Mouse (Mus musculus): ENCODE measurements at regions not wholly inside any gene's neighbourhood (a gene's known extent, or its start where the extent isn't known, plus 50 kb on each side); places are given as distances from the start of the nearest gene placed in this dataset.

DNA sequence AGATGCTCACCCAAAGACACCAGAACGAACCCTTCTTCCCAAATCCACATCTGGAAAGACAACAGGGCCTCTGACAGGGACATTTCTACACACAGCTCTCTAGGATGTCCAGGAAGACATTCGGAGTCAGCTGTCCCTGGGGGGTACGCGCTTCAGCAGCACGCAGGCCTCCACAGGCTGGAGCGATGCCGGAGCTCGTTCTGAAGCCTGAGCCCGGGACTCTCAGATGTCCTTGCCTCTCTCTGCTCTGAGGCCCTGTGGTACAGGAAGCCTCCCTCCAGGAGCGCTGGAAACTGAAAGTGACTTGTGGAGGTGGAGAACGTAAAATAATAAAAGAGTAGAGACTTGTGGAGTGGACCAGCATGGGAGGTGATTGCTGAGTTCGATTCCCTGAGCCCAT is 116.8 kb upstream of the 1700021F07Rik start:
- 75% methylated on average over 12 of the region's 12 CpGs for WGBS
- H3K4me2 ChIP-seq (replicated peaks; ENCODE audit: low read depth, low read length), result no peak overlapping the region

GRCm38 (mm10) chr2:173406344-173407094 is 115.9 kb upstream of the 1700021F07Rik start:
- Histone ChIP-seq H3K4me1 (ENCODE audit: control insufficient read depth, insufficient read depth, low read length) (peaks cover 21% of the 10 kb centered on the region), H3K27me3 (ENCODE audit: control insufficient read depth, insufficient read depth, low read length) (no peaks in the 10 kb centered on the region), H3K9me3 (ENCODE audit: control insufficient read depth, low read length) (no peaks in the 10 kb centered on the region), H3K4me3 (ENCODE audit: low read length) (no peak overlapping the region), H3K4me2 (replicated peaks; ENCODE audit: low read depth, low read length) (no peak overlapping the region), H3K36me3 (ENCODE audit: control insufficient read depth, insufficient read depth, low read length) (no peaks in the 10 kb centered on the region), H3K27ac (ENCODE audit: low read depth, low read length) (no peak overlapping the region), H3K9ac (ENCODE audit: low read depth, low read length) (no peak overlapping the region)
- 18% methylated on average over 13 of the region's 13 CpGs for WGBS
- ATAC-seq (ENCODE audit: low FRiP score, low TSS enrichment), result peak; percentile 68

More for the DNA sequence above, 116.8 kb upstream of the 1700021F07Rik start:
- H3K27me3 ChIP-seq (ENCODE audit: control insufficient read depth, insufficient read depth, low read length), result no peaks in the 10 kb centered on the region
- H3K9ac ChIP-seq (ENCODE audit: low read depth, low read length), result no peak overlapping the region
- peaks cover 21% of the 10 kb centered on the region for H3K4me1 ChIP-seq (ENCODE audit: control insufficient read depth, insufficient read depth, low read length)
- no peak for ATAC-seq (ENCODE audit: low FRiP score, low TSS enrichment)
- no peak overlapping the region for H3K4me3 ChIP-seq (ENCODE audit: low read length)
- no peak overlapping the region for H3K27ac ChIP-seq (ENCODE audit: low read depth, low read length)
- no peaks in the 10 kb centered on the region for H3K9me3 ChIP-seq (ENCODE audit: control insufficient read depth, low read length)
- H3K36me3 ChIP-seq (ENCODE audit: control insufficient read depth, insufficient read depth, low read length), result no peaks in the 10 kb centered on the region

GRCm38 (mm10) chr2:173407133-173407532 is 115.3 kb upstream of the 1700021F07Rik start:
- no peak overlapping the region for H3K4me2 ChIP-seq (replicated peaks; ENCODE audit: low read depth, low read length)

DNA sequence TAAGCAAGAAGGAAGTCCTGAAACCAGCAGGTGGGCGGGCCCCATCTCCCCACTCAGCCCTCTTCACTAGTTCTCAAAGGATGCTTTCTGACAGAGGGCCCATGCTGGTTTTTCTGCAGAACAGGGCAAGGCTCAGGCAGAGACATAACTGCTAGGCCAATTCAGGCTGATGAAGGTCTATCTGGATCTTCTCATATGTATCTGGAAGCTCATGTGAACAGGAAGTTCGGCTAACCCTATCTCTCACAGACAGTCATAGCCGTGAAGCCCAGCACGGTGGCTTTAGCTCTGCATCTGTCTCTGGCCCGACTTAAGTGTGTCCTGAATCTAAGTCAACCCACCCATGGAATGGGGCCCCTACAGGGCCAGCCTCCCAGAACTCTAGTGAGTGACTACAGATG is 113.7 kb upstream of the 1700021F07Rik start:
- no peaks in the 10 kb centered on the region for H3K27me3 ChIP-seq (ENCODE audit: control insufficient read depth, insufficient read depth, low read length)
- no peak for ATAC-seq (ENCODE audit: low FRiP score, low TSS enrichment)
- WGBS, result 81% methylated on average over 5 of the region's 5 CpGs
- no peak overlapping the region for H3K4me2 ChIP-seq (replicated peaks; ENCODE audit: low read depth, low read length)
- no peaks in the 10 kb centered on the region for H3K36me3 ChIP-seq (ENCODE audit: control insufficient read depth, insufficient read depth, low read length)
- no peak overlapping the region for H3K4me3 ChIP-seq (ENCODE audit: low read length)
- H3K4me1 ChIP-seq (ENCODE audit: control insufficient read depth, insufficient read depth, low read length), result peaks cover 24% of the 10 kb centered on the region
- no peaks in the 10 kb centered on the region for H3K9me3 ChIP-seq (ENCODE audit: control insufficient read depth, low read length)
- H3K27ac ChIP-seq (ENCODE audit: low read depth, low read length), result no peak overlapping the region
- H3K9ac ChIP-seq (ENCODE audit: low read depth, low read length), result no peak overlapping the region

More at GRCm38 (mm10) chr2:173407133-173407532, 115.3 kb upstream of the 1700021F07Rik start:
- Histone ChIP-seq H3K4me1 (ENCODE audit: control insufficient read depth, insufficient read depth, low read length) (peaks cover 21% of the 10 kb centered on the region), H3K9ac (ENCODE audit: low read depth, low read length) (no peak overlapping the region), H3K27me3 (ENCODE audit: control insufficient read depth, insufficient read depth, low read length) (no peaks in the 10 kb centered on the region), H3K27ac (ENCODE audit: low read depth, low read length) (no peak overlapping the region), H3K4me3 (ENCODE audit: low read length) (no peak overlapping the region), H3K9me3 (ENCODE audit: control insufficient read depth, low read length) (no peaks in the 10 kb centered on the region), H3K36me3 (ENCODE audit: control insufficient read depth, insufficient read depth, low read length) (no peaks in the 10 kb centered on the region)
- 60% methylated on average over 3 of the region's 3 CpGs for WGBS
- ATAC-seq (ENCODE audit: low FRiP score, low TSS enrichment), result peak; percentile 59; the same call in 1 of the 2 replicates

DNA sequence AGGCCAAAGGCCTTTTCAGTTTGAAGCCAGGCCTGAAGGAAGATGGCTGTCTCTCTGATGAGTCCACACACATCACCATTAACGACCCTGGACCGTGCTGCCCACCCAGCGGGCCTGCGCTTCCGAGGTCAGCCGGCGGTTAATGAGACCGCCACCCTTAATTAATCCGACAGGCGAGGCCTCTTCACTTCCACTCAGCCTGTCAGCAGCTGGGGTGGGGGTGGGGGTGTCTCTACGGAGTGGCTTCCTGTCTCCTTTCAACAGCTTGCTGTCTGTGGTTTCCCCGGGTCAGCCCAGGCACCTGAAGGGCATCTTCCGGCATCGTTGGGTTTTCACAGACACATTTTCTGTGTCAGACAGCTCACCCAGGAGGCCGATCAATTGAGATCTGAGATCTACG is 113.0 kb upstream of the 1700021F07Rik start:
- WGBS, result 22% methylated on average over 16 of the region's 16 CpGs
- no peak overlapping the region for H3K27ac ChIP-seq (ENCODE audit: low read depth, low read length)

DNA sequence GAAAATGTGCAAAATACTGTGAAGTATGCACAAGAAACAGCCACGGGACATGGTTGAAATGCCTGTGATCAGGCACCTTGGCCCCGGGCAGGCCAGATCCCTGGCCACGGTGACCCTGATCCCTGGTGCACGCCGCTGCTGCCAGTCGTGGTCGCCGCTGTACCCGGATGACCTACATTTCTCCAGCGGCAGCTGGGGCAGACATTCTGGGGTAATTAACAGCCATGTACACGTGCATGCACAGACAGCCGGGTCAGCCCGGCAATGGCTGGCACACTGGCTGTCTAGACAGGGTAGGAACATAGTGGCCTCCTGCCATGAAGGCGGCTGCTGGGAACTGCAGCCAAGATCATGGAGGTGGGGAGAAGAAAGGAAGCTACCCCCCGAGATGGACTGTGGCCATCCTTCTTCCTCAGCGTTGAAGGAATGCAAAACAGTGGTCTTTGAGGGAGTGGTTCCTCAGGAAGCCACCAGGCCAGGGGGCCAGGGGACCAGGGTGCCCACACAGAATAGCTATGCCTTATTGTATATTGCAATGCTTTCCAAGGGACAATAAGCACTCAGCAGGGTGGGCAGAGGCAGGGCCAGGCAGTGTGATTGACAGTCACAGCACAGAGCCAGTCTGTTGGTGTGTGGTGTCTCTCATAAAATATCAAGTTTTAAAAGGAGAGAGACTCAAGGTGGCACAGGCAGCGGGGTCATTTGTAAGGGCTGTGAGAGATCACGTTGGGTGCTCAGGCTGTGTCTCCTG is 108.3 kb upstream of the 1700021F07Rik start:
- no peak overlapping the region for H3K27ac ChIP-seq (ENCODE audit: low read depth, low read length)

More for the DNA sequence above, 113.0 kb upstream of the 1700021F07Rik start:
- Histone ChIP-seq H3K4me2 (replicated peaks; ENCODE audit: low read depth, low read length) (no peak overlapping the region), H3K4me1 (ENCODE audit: control insufficient read depth, insufficient read depth, low read length) (peaks cover 30% of the 10 kb centered on the region), H3K9ac (ENCODE audit: low read depth, low read length) (no peak overlapping the region), H3K27me3 (ENCODE audit: control insufficient read depth, insufficient read depth, low read length) (no peaks in the 10 kb centered on the region), H3K9me3 (ENCODE audit: control insufficient read depth, low read length) (no peaks in the 10 kb centered on the region), H3K4me3 (ENCODE audit: low read length) (no peak overlapping the region), H3K36me3 (ENCODE audit: control insufficient read depth, insufficient read depth, low read length) (no peaks in the 10 kb centered on the region)
- ATAC-seq (ENCODE audit: low FRiP score, low TSS enrichment), result peak; percentile 45

GRCm38 (mm10) chr2:173415429-173415828 is 107.0 kb upstream of the 1700021F07Rik start:
- no peak overlapping the region for H3K4me3 ChIP-seq (ENCODE audit: low read length)
- no peak overlapping the region for H3K27ac ChIP-seq (ENCODE audit: low read depth, low read length)
- peaks cover 15% of the 10 kb centered on the region for H3K4me1 ChIP-seq (ENCODE audit: control insufficient read depth, insufficient read depth, low read length)
- WGBS, result 81% methylated on average over 7 of the region's 7 CpGs
- H3K27me3 ChIP-seq (ENCODE audit: control insufficient read depth, insufficient read depth, low read length), result no peaks in the 10 kb centered on the region
- no peak for ATAC-seq (ENCODE audit: low FRiP score, low TSS enrichment)
- H3K4me2 ChIP-seq (replicated peaks; ENCODE audit: low read depth, low read length), result no peak overlapping the region
- H3K9ac ChIP-seq (ENCODE audit: low read depth, low read length), result no peak overlapping the region
- H3K36me3 ChIP-seq (ENCODE audit: control insufficient read depth, insufficient read depth, low read length), result no peaks in the 10 kb centered on the region
- no peaks in the 10 kb centered on the region for H3K9me3 ChIP-seq (ENCODE audit: control insufficient read depth, low read length)

More for the DNA sequence above, 108.3 kb upstream of the 1700021F07Rik start:
- H3K9ac ChIP-seq (ENCODE audit: low read depth, low read length), result no peak overlapping the region; the same call in 1 of the 2 replicates
- no peak overlapping the region for H3K4me3 ChIP-seq (ENCODE audit: low read length)
- H3K9me3 ChIP-seq (ENCODE audit: control insufficient read depth, low read length), result no peaks in the 10 kb centered on the region
- no peaks in the 10 kb centered on the region for H3K27me3 ChIP-seq (ENCODE audit: control insufficient read depth, insufficient read depth, low read length)
- peaks cover 21% of the 10 kb centered on the region for H3K4me1 ChIP-seq (ENCODE audit: control insufficient read depth, insufficient read depth, low read length)
- WGBS, result 53% methylated on average over 18 of the region's 18 CpGs
- 0 out of 2 replicates have a peak, but pooled peaks have one; percentile 40 for ATAC-seq (ENCODE audit: low FRiP score, low TSS enrichment)
- H3K4me2 ChIP-seq (replicated peaks; ENCODE audit: low read depth, low read length), result no peak overlapping the region
- H3K36me3 ChIP-seq (ENCODE audit: control insufficient read depth, insufficient read depth, low read length), result no peaks in the 10 kb centered on the region

GRCm38 (mm10) chr2:173416921-173417320 is 105.5 kb upstream of the 1700021F07Rik start:
- Histone ChIP-seq H3K9ac (ENCODE audit: low read depth, low read length) (no peak overlapping the region), H3K9me3 (ENCODE audit: control insufficient read depth, low read length) (no peaks in the 10 kb centered on the region), H3K27me3 (ENCODE audit: control insufficient read depth, insufficient read depth, low read length) (no peaks in the 10 kb centered on the region), H3K36me3 (ENCODE audit: control insufficient read depth, insufficient read depth, low read length) (no peaks in the 10 kb centered on the region), H3K27ac (ENCODE audit: low read depth, low read length) (no peak overlapping the region), H3K4me1 (ENCODE audit: control insufficient read depth, insufficient read depth, low read length) (peaks cover 15% of the 10 kb centered on the region), H3K4me2 (replicated peaks; ENCODE audit: low read depth, low read length) (no peak overlapping the region), H3K4me3 (ENCODE audit: low read length) (no peak overlapping the region)
- ATAC-seq (ENCODE audit: low FRiP score, low TSS enrichment), result 0 out of 2 replicates have a peak, but pooled peaks have one; percentile 34
- 94% methylated on average over 1 of the region's 1 CpGs for WGBS

DNA sequence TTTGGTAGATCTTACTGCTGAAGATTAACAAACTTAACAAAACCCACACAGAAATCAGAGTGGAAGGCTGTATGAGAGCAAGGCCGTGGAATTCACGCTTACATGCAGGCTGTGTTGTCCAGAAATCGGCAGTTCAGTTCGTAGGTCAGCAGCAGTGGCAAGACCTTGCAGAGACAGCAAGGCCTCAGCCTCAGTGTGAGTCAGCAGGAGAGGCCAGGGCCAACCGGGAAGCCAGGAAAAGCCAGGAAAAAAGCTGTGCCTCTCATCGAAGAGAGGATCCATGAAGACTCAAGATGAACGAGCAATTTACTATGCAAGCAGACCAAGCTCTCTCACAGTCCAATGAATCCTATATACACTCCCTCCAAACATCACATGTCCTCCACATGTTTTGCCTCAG is 103.4 kb upstream of the 1700021F07Rik start:
- Histone ChIP-seq H3K36me3 (ENCODE audit: control insufficient read depth, insufficient read depth, low read length) (no peaks in the 10 kb centered on the region), H3K4me1 (ENCODE audit: control insufficient read depth, insufficient read depth, low read length) (peaks cover 10% of the 10 kb centered on the region), H3K4me3 (ENCODE audit: low read length) (no peak overlapping the region), H3K27me3 (ENCODE audit: control insufficient read depth, insufficient read depth, low read length) (no peaks in the 10 kb centered on the region), H3K27ac (ENCODE audit: low read depth, low read length) (no peak overlapping the region), H3K9ac (ENCODE audit: low read depth, low read length) (no peak overlapping the region), H3K4me2 (replicated peaks; ENCODE audit: low read depth, low read length) (no peak overlapping the region), H3K9me3 (ENCODE audit: control insufficient read depth, low read length) (no peaks in the 10 kb centered on the region)
- 88% methylated on average over 7 of the region's 7 CpGs for WGBS
- no peak for ATAC-seq (ENCODE audit: low FRiP score, low TSS enrichment)

Measured in kidney, embryonic 14.5 days (tissue).